Mouse (Mus musculus) hindlimb bud, embryonic 11.5 days (tissue): ENCODE results near the gene Vmac.

Experiments used
- DNase-seq: peaks from one replicate; pipeline ENCODE4 v3.0.0-alpha.2; 2012; ENCODE audit warnings: low read depth, low spot score; ENCODE audit errors: extremely low spot score

The Vmac gene

GRCm38 (mm10) chr17:56717363-56718058, at the start of gene Vmac, which contains the start of gene Ndufa11:
Vmac (minus strand) TSS chr17:56718022.
Ndufa11 (plus strand) TSS chr17:56717767.
- peak; percentile 99 for DNase-seq

- no peak for DNase-seq
These were observed 49.0 kb upstream of the Vmac start for GRCm38 (mm10) chr17:56766631-56767405.

- no peak for DNase-seq
These were observed 47.6 kb upstream of the Vmac start for GRCm38 (mm10) chr17:56765431-56765830.

GRCm38 (mm10) chr17:56764474-56765354, 46.9 kb upstream of the Vmac start, which contains the start of gene Dus3l:
Dus3l (plus strand) TSS chr17:56764757.
- DNase-seq, result no peak

- DNase-seq, result no peak
These were observed 46.0 kb upstream of the Vmac start for GRCm38 (mm10) chr17:56763741-56764250.

- DNase-seq, result no peak
These were observed 45.2 kb upstream of the Vmac start for GRCm38 (mm10) chr17:56762769-56763731.

GRCm38 (mm10) chr17:56761991-56762410, 44.2 kb upstream of the Vmac start:
- DNase-seq, result no peak

GRCm38 (mm10) chr17:56761077-56761476, 43.3 kb upstream of the Vmac start:
- DNase-seq, result no peak

- DNase-seq, result no peak
These were observed 41.4 kb upstream of the Vmac start for GRCm38 (mm10) chr17:56759261-56759660.

- DNase-seq, result no peak
These were observed 40.3 kb upstream of the Vmac start for GRCm38 (mm10) chr17:56758132-56758531.

GRCm38 (mm10) chr17:56757416-56758123, 39.7 kb upstream of the Vmac start, which contains the start of gene Nrtn:
Nrtn (minus strand) TSS chr17:56757530.
- no peak for DNase-seq

- no peak for DNase-seq
These were observed 39.0 kb upstream of the Vmac start for GRCm38 (mm10) chr17:56756703-56757399.

- DNase-seq, result no peak
These were observed 36.7 kb upstream of the Vmac start for GRCm38 (mm10) chr17:56754271-56755185.

GRCm38 (mm10) chr17:56753452-56753851, 35.6 kb upstream of the Vmac start:
- no peak for DNase-seq

- DNase-seq, result no peak
These were observed 33.7 kb upstream of the Vmac start for GRCm38 (mm10) chr17:56751404-56752072.

- no peak for DNase-seq
These were observed 26.4 kb upstream of the Vmac start for GRCm38 (mm10) chr17:56744173-56744572.

GRCm38 (mm10) chr17:56740788-56741160, 23.0 kb upstream of the Vmac start:
- no peak for DNase-seq
